Mouse (Mus musculus): ENCODE data around the gene Nfib.

Nfib gene

DNA sequence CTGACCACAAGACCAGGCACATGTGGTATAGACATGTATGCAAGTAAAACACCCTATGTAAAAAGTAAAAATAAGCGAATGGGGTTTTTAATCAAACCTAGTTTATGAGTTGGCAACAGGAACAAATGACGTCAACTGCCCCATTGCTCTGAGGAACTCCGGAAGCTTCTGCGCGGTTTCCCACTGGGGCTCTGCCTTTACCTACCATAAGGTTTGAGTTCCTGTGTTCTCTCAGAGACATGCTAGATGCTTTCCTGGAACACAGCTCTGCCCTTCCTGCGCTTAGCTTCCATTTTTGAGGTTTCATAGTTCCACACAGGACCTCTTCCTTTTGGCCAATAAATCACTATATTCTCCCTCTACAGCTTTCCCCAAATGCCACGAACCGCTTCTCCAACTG lies 273.7 kb downstream of the Nfib start:
- DNase-seq (ENCODE audit: low read depth), result no peak

DNA sequence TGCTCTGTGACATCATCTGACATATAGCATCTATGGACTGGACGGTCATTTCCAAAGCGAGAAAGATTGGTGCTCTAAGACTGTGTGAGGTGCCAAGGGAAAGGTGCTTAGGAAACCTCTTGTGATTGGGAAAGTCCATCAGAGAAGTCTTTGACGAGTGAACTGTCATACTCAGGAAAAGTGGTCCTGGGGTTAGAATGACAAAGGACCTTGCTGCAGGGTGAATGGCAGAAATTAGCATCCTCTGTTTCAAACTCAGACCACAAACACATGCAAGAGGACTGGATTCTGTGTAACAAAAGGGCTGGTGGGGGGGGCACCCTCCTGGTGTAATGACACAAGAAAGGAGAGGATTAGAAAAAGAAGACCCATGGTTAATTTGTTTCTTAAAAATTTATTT lies 274.7 kb downstream of the Nfib start:
- no peak for DNase-seq (ENCODE audit: low read depth)

DNA sequence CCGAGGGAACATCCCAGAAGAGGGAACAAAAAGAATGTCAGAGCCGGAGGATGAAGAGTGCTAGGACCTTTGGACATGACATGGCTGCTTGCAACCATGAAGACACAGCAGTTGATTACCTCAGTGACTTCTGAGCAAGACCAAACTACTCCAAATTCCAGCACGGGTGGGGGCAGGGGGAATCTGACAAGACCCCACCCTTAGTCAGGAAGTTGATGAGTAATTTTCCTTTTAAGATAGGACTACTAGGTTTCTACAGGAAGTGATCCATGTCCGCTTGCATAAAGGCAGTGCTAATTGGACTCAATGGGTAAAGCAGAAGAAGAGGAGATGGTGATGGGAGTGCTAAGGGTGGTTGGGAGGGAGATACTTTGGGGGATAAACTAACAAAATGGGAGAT lies 279.3 kb downstream of the Nfib start:
- DNase-seq (ENCODE audit: low read depth), result no peak

DNA sequence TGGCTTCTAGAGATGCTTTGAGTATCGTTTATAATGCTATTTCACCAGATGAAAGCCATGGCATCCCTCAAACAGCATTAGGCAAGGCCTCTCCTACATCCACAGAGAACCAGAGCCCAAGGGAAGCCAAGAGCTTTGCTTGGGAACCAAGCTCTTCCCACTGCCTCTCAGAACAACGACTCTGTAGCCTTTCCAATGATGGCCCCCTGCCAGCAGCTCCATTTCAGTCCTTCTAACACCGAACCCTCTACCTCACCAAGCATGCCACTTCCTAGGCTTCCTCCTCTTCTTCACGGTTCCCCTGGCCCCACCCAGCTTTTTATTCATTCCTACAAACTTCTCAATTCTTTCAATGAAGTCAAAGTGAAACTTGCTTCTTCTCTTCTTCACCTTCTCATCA lies 287.3 kb downstream of the Nfib start:
- DNase-seq (ENCODE audit: low read depth), result no peak

DNA sequence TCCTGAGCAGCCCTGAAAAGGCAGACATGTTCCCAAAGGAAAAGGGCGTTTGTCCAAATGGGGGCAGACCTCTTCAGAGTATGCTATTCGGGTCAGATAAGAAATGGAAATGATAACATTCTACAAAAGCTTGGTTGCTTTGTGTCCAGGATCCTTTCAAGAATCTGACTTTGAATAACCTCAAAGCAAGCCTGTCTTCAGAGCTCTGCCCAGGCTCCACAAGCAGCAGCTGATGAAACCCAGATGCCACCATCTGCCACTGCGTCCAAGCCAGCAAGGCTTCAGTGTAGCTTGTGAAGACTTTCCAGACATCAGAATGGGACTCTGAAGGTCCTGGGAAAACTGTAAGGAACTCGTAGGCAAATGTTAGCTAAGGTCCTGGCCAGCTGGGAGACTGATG lies 289.7 kb downstream of the Nfib start:
- no peak for DNase-seq (ENCODE audit: low read depth)

DNA sequence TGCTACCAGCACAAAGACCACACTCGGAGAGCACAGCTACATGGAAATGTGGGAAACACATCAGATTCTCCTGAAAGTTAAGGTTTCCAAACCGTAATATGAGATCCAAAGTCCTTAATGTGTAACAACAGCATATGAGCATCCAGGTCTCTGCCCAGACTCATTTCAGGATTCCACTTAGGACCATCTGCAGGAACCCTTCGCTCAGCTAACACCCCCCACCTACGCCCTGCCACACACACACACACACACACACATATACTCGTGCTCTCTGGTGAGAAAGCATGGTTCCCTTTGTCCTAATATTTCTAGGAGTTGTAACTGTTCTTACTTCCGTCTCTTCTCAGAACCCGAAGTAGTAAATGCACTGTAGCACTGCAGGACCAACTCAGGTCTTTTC lies 292.9 kb downstream of the Nfib start:
- DNase-seq (ENCODE audit: low read depth), result no peak

DNA sequence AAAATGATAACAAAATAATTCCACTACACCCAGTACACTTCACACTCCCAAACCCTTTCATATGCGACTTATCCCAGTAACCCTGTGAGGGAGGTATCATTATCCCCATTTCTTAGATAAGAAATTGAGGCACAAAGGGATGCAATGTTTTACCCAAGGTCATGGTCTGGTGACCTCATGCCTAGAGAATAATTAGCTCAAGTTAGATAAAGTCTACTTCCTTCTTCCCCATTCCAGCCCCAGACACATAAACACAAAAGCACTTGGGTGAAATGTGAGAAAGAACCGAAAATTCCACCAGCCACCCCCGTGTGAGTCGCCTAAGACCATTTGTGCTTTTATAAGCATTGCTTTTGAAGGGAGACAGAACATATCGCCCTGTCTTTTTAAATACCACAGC lies 293.6 kb downstream of the Nfib start:
- DNase-seq (ENCODE audit: low read depth), result peak; percentile 26

DNA sequence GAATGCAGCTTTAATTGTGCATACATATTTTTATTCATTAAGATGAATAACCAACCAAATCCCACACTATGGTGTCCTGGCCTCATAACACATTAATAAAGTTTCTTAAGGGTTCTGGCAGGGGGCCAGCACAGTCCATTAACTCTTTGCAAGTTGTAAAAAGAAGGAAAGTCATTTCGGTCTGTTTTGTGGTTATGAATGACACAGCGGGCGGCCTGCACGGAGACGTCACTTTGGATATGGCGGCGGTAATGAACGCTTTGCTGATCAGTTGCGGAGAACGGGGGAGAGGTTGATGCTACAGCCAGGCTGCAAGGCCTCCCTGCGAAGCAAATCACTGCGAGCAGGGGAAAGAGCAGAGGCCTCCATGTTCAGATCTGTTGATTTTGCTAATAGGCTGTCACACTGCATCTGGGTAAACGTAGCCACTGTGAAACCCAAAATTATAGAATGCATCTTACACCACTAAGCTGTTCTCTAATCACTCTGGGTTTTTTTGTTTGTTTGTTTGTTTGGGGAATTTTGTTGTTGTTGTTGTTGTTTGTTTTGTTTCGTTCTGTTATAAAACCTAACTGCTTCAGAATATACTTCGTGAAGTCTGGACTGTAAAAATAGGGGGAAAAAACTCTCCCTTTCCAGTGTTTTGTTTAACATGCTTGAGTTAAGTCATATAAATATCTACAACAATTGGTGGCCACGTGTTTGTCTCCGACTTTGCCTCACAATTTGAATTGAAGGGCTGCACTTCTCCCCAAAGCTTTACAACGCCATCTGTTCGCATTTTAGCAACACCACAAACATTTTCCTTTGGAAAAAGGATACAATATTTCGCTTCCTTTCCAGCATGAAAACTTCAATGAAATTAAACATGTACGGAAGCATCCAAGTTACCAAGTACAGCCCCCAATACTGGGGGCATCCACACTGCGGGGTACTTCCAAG lies 296.8 kb downstream of the Nfib start:
- no peak for DNase-seq (ENCODE audit: low read depth)

DNA sequence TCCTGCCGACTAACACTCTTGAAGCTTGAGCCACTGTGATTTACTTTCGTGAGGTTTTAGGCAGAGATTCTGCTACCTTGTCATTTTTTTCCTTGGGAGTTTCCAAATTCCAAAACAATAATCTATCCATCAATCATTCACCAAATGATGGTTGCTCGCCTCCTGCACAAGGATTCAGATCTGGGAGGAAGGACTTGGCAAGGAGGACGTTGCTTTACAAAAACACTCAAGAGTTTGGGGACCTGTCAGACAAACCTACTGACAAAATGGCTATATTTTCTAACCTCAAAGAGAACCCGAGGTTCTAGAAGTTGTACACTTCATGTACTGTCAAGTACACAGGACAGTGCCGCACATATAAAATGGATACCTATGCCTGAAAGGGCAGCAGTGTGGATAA lies 299.0 kb downstream of the Nfib start:
- DNase-seq (ENCODE audit: low read depth), result no peak

DNA sequence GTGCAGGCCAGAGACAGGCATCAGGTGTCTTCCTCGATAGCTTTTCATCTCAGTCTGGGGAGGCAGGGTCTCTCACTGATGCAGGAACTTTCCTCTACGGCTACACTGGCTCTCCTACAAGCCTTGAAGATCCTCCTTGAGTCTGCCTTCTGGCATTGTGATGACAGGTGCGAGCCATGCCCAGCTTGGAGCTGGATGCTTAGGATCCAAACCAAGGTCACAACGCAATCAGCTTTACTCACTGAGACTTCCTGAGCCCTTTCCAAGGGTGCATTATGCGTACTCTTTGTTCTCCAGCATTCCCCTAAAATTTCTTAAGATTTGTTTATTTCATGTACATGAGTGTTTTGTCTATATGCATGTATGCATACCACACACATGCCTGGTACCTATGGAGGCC lies 299.8 kb downstream of the Nfib start:
- no peak for DNase-seq (ENCODE audit: low read depth)

DNA sequence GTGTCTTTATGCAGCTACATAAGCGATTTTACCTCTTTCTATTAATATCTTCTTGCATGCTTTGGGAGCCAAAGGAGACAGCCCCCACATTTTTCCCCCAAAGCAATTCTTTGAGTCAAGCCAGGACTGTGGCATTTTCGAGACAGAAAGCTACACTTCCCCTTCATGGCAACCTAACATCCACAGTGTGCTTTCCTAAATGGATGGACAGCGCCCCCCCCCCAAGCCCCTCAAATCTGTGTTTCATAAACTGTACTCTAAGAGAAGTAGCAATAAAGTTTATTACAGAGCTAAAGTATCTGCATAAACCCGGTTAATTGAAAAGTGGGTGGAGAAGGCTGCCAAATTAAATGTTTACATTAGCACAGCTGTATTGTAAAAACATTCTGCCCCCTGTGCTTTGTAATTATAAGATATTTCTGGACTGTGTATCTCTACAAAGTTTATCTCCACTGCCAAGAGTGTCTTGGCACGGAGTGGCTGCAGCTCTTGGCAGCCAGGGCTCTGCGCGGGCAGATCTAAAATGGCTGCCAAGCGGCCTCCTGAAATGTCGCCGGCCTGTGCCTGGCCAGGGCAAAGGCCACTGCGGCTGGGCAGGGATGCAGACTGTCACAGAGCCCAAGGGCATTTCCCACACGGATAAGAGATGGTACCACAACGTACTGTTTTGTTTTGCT lies 301.4 kb downstream of the Nfib start:
- no peak for DNase-seq (ENCODE audit: low read depth)

DNA sequence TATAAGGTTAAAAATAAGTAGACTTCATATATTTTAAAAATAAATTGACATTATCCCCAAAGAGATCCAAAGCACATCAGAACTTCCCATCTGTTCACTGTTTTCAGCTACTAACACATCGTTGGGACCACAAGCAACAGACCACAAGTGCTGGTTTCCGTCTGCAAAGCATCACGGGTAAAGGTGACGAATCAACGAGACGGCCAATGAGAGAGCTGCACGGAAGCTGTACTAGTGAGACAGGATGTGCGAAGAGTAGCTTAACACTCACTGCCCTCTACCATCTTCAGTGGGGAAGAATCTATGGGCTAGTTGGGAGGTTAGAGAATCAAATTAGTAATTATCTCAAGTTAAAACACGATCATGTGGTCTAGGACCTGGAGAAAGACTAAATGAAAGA lies 302.9 kb downstream of the Nfib start:
- no peak for DNase-seq (ENCODE audit: low read depth)

DNA sequence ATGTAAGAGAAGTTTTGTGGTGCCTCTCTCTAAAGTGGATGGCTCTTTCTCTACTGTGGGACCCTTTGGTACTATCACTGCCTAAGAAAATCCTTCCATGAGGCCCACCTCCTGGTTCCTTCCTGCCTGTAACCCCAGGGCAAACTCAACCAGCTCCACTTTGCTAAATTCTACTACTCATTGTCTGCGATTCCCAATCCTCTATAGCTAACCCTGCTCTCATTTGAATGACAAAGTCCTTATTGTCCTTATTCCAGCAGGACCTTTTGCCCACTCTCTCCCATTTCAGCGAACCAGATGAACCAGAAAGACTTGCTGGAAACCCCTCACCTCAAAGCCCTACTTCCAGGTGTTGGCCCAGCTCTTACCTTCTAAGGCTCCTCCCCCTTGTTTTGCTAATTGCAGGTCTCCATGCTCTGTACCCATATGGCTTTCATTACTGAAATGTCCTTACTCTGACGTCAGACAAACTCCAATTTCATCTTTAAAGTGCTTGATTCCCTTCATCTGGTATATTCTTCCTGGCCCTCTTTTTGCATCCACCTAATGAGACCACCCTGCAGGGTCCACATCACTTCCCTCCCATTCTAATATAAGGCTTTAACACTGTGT lies 304.0 kb downstream of the Nfib start:
- DNase-seq (ENCODE audit: low read depth), result no peak

DNA sequence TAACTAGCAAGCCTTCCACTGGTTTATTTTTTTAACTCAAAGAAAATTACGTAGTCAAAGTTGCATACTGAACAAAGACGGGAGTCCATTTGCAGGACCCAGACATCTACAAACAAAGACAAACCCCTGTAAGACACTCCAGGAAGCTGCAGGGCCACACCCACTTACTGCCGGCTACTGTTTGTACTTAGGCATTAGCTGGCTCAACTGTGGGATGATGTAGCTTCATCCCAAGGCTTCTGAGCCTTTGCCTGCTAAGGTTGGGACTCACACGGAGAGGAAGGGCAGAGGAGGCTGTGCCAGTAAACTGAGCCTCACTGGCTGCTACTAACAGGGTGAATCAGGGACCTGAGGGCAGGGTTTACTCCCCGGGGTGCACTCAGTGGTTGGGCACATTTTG lies 305.0 kb downstream of the Nfib start:
- peak; percentile 59 for DNase-seq (ENCODE audit: low read depth)

DNA sequence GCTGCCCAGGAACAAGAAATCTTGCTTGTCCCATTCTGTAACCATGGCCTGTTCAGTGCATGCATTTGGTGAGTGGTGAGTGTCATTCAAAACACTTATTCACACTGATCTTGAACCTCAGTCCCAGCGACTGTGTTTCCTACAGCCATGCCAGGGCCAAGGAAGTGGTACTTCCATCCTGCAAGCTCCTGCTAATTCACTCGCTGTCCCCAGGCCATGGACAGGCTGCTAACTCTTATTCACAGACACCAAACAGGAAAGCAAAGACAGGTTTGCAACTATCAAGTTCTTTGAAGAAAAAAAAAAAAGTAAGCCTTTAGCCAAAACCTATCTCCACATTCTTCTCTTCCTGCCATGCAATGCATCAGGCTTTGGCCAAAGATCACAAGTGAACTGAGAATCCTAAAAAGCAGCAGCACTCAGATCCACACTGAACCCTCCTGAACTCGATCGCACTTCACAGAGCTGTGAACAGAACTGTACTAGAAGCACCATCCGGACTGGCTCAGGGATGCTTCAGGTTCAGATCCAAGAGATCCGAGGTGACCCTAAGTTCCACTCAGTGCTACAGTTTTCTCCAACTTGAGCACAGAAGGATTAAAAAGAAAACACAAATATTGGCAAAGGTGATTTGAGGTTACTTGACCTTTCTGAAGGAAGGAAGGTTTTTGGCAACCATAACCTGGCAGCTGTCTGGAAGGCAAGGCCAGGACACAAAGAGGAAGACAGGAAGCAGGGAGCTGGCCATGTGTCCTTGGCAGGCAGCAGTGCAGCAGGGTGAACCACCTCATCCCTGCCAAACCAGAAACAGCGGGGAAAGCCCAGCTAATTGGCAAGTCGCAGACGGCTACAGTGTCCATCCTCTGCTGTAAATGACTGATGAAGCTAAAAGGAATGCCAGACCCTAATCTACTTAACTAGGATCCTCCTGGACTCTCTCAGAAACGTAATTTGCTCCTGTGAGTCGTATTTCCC lies 305.9 kb downstream of the Nfib start:
- DNase-seq (ENCODE audit: low read depth), result peak; percentile 72

DNA sequence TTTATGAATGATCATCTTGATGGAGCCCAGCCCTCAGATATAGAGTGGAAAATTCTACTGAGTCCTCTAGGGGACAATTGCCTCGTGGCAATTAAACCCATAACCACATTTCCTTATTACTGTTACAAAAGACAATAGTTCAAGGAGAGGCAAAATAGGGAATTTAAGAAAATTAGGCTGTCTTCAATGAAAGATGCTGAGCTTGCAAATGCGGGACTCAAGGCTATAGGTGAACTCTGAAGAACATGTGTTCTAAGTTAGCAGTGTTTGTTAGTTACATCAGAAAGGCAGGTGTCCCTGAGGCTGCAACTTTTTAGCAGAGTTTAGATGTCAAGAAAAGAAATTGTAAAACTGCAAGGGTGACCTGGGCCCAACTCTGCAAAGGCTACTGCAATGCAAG lies 307.3 kb downstream of the Nfib start:
- no peak for DNase-seq (ENCODE audit: low read depth)

DNA sequence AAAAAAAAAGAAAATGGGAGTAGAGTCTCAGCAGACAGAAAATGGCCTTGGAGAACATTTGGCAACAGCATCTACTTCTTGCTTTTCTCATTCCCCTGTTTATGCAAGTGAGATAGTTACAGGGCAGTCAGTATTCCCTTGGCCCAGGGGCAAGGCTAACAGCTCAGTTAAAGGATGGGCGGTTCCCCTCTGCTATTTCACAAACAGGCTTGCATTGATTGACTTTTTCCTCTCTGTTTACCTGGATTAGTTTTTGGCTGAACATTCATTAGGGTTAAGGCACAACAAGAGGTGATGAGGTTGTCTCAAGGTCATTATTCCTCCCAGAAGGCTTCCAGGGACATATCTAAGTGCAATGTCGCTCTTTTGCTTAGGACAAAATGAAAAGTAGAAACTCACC lies 308.7 kb downstream of the Nfib start:
- no peak for DNase-seq (ENCODE audit: low read depth)

DNA sequence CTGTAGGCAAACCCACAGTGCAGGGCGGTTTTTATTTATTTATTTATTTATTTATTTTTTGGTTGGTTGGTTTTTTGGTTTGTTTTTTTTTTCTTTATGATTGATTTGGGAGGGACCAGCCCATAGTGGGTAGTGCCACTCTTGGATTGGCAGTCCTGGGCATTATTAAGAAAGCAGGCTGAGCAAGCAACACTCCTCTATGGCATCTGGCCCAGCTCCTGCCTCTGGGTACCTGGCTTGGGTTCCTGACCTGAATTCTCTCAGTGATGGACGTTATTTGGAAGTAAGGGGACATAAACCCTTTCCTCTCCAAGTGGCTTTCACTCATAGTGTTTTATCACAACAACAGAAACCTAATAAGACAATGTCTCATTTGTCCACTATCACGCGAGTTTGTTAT lies 309.5 kb downstream of the Nfib start:
- no peak for DNase-seq (ENCODE audit: low read depth)

DNA sequence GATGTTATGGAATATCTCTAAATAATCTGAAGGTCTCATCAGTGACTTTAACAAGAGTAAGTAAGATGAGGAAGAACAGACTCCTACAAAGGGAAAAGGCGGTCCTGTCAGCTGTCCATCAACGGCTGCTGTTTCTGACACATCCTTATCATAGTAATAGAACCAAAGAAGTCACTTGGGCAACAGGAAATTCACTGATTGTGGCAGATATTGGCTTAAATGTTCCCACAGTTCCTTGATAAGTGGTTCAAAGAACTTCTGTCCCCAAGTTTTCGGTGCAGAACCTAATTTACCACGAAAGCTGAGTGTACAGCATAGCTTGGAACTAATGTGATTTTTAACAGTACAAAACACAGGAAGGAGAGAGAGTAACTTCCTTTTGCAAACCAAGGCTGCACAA lies 311.2 kb downstream of the Nfib start:
- no peak for DNase-seq (ENCODE audit: low read depth)

DNA sequence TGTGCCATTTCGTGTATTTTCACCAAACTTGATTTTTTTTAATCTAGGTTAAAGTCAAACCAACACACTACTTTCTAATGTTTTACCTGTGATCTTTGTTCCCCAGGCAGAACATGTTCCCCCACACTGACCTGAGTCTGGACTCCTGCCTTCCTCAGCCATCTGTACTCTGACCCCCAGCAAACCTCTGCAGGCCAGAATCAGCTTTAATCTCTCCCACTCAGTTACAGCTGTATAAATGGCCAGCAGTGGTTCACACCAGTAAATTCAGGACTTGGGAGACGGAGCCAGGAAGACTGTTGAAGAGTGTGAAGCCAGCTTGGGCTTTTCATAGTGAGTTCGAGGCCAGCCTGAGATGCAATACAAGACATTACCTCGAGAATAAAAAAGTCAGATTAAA lies 312.5 kb downstream of the Nfib start:
- no peak for DNase-seq (ENCODE audit: low read depth)

DNA sequence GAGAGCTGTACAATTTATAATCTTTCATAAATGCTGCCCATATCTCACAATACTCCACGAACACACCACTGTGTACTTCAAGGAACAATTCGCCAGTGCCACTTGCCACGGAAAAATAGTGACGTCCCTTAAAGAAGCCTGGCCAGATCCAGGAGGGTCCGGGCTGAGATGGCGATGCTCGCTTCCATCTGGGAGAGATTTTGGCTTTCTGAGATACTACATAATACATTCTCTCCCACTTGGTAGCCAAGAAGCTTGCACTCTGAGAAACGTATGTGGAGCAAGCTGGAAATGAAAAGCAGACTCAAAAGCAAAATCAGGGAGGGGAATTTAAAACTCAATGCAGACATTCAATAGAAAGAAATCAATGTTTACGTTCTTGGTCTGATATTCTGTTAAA lies 313.1 kb downstream of the Nfib start:
- DNase-seq (ENCODE audit: low read depth), result no peak
